Mouse (Mus musculus) stomach, postnatal 0 days (tissue): ENCODE results near the gene Lzic.

Source experiments
- CTCF ChIP-seq: IDR thresholded peaks from 2 replicates; pipeline ENCODE4 v1.5.1; 2016; ENCODE audit warnings: antibody characterized with exemption, low read depth, mild to moderate bottlenecking, moderate library complexity
- EP300 ChIP-seq: optimal IDR thresholded peaks from 2 replicates; pipeline ENCODE3; 2016; ENCODE audit warnings: antibody characterized with exemption

- no peak for TF ChIP-seq CTCF
- TF ChIP-seq EP300: no peak
These were observed 32.9 kb downstream of the Lzic start, which contains the start of gene Ctnnbip1 for GRCm38 (mm10) chr4:149517868-149518340.
